Mouse (Mus musculus) urinary bladder, adult 2 months (tissue): ENCODE results near the gene Ttll9. TPM values are rescaled to one million over a fixed set of nuclear protein-coding genes. Genes with fewer than 3 reads are reported as not detected.

ENCODE experiments used
- DNase-seq: peaks from one replicate; pipeline ENCODE4 v3.0.0; 2022; ENCODE audit warnings: low spot score
- polyA plus RNA-seq: library from polyadenylated mRNA; depleted of rRNA; stranded (reverse); fragments of >200 nt; gene quantifications from 2 replicates; pipeline ENCODE4 v1.2.3, GENCODE M21; 2012; rRNA removed

The Ttll9 gene
- 0.04 and 0.12 TPM in 2 replicates for polyA plus RNA-seq

- DNase-seq: peak; percentile 31
These were observed at the start of gene Ttll9 for GRCm38 (mm10) chr2:152962091-152962793. Gene Ttll9, plus strand, starts transcription at chr2:152962485.

- no peak for DNase-seq
These were observed 48.8 kb upstream of the Ttll9 start for GRCm38 (mm10) chr2:152913471-152913870.

GRCm38 (mm10) chr2:152914310-152915120 is 47.8 kb upstream of the Ttll9 start:
- peak; percentile 70 for DNase-seq

GRCm38 (mm10) chr2:152915453-152915852 is 46.8 kb upstream of the Ttll9 start:
- DNase-seq: no peak

DNA sequence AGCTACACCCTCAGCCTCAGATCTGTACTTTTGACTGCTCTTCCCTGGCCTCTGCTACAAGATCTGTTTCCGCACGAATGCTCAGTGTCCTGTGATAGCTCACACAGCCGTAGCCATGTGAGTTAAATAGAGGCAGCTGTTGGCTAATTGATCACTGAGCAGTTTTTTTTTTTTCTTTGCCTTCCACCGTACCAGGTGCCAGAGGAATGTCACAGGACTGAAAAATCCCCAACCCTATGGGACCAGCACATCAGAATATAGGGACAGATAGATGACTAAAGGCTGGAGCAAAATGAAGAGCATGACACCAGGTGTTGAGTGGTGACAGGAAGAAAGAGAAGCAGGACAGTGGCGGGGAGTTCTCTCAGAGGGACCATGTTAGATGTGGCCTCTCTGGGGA is 46.2 kb upstream of the Ttll9 start:
- no peak for DNase-seq

- DNase-seq: no peak
These were observed 44.6 kb upstream of the Ttll9 start for GRCm38 (mm10) chr2:152917671-152918070.

- DNase-seq: no peak
These were observed 39.9 kb upstream of the Ttll9 start for GRCm38 (mm10) chr2:152922376-152922775.

DNA sequence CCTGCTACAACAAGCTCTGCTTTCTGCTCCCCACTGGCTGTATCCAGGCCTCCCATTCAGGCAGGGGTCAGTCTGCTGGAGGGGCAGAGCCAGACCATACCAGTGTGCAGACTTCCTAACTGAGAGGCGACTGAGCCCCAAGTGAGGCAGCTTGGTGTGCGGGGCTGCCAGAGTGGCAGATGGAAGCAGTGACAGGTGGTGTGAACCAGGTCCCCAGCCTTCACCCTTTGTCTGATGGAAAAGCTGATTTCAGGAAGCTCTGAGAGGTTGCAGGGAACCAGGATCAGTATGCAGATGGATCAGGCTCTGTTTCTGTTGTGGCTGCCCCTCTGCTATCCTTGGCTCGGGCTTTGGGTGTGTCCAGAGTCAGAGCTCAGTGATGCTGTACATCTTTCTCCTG is 38.7 kb upstream of the Ttll9 start:
- no peak for DNase-seq

DNA sequence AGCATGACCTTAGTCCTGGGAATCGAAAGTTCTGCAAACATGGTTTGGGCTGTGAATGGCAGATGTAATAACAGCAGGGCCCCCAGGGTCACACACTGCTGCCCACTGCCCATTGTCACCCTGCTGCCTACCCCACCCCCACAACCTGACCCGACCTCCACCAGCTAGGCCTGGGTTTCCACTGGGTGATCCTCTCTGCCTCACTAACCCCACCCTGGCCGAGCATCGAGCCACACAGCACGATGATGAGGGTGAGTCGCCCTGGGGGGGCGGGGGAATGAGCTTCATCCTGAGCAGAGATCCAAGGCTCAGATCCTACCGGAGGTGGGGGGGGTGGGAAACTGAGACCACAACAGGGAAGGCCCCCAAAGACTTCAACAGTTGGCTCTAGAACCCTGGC is 38.2 kb upstream of the Ttll9 start:
- DNase-seq: no peak

GRCm38 (mm10) chr2:152924543-152924942 is 37.7 kb upstream of the Ttll9 start:
- no peak for DNase-seq

DNA sequence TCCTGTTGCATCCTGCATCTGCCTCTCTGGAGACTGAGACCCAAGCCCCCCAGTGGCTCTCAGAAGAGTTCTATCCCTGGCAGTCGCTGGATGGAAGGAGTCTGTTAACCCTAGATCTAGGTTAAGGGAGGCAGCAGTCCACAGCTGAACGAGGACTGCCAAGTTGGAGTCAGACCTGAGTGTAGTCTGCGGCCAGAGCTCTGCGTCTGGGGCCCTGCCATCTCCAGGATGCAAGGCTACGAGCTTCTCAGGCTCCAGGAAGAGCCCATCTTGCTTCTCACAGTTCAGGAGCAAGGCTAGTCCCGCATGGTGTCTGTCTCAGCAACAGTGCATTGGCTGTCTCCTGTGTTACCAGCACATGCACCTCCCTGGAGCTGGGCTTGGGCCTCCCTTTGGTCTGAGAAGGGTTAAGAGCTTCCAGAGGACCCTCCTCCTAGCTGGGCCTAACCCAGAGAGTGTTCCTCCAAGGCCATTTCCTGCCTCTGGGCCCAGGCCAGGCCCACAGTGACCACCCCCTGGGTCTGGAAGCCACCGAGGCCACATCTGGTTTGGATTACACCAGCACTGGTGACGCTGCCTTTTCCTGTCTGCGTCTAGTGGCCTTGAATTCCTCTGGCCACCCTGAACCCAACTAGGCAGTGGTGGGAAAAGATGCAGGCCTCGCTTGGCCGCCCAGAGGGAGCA is 37.0 kb upstream of the Ttll9 start:
- DNase-seq: no peak

DNA sequence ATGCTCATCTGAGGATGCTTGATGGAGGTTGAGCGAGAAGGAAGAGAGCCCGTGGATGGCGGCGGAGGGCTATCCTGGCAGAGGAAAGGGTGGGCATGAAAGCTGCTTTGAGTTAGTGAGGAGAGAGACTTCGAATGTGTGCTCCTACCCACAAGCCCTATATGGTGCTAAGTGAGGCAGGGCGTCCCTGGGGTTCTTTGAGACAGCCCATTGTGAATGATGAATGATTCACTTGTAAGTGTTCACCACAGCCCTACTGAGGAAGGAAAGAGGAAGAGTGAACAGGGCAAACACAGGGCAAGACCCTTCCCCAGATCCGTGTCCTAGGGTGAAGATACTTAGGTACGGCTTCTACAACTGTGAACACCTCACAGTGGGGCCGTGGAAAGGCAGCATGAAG is 35.4 kb upstream of the Ttll9 start:
- DNase-seq: no peak

DNA sequence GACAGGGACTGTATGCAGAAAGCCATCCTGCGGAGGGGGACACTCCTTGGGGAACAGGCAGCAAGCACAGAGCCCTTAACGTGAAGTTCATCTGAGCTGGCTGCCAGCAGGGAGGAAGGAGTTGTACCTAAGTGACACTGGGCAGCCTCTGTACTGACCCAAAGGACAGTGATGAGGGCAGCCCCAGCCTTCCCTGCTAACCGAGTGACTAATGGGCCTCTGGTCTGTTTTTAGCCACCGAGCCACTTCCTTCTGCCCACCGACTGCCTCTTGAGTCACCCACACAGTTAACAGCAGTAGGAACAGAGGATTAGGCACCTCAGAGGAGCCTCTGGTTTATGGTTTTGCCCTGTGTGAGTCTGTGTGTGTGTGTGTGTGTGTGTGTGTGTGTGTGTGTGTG is 34.9 kb upstream of the Ttll9 start:
- DNase-seq: no peak

GRCm38 (mm10) chr2:152928219-152928987 is 33.9 kb upstream of the Ttll9 start:
- DNase-seq: no peak

DNA sequence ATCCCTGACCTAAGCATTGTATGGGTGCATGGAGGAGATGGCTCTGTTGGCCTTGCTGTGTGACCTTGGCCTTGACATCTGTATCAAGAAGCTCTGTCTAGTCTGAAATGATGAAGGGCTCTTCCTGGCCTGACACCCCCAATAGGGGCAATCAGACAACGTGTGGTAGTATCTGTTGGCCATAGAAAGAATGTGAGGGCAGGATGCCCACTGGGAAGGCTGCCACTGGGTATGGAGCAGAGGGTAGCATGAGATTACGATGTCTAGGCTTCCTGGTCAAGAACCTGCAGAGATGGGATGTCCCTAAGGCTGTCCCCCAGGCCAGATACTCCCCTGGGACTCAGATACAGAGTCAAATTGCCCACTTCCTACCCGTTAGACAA is 33.3 kb upstream of the Ttll9 start:
- DNase-seq: no peak

GRCm38 (mm10) chr2:152930276-152930675 is 32.0 kb upstream of the Ttll9 start:
- DNase-seq: no peak

DNA sequence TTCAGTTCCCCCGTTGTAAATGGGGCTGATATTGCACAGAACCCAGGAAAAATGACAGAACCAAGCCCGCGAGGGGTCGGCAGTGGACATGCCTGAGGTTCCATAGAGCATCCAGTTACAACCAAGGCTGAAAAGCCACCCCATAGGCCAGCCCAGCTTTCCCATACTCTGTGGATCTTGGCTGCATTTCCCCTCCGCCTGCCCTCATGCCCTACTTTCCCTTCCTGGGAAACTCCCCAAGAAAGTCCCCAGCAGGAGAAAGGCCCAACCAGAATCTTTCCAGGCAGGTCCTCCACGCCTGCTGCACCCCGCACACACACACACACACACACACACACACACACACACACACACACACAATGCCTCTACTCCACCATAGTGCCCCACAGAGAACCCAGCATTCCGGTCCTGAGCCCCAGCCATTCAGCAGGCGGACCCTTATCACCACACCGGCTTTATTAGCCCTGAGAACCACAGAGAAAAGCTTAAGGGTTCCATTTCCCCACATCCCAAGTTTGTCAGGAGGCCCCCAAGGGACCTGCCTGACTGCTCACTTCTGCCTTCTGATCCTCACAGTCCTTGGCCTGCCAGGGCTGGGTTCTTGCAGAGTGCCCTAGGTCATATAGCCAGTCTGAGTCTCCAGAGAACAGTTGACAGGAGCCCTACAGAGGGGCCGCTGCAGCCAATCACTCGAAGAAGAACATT is 30.7 kb upstream of the Ttll9 start:
- DNase-seq: no peak

DNA sequence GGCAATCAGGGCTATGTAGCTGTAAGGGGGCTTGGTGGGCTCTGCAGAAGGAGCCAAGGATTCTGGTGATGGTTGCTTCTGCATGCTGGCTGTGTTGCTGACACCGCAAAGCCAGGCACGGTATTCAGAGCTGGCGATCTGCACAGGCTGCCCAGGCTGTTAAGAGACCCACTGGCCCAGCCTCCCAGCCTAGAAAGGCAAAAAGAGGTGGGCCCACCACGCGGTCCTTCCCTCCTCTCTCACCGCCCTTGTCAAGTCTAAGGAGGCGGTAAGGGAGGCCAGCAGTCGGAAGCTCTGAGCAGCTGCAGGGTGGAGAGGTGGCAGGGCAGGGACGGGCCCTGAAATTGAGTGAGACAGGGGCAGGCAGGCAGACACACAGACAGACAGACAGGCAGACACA is 29.2 kb upstream of the Ttll9 start, which contains the start of gene Foxs1:
Gene Foxs1, minus strand, starts transcription at position 161 of the 400 bp plus-strand sequence.
- no peak for DNase-seq

GRCm38 (mm10) chr2:152933614-152934013 is 28.7 kb upstream of the Ttll9 start:
- DNase-seq: no peak

DNA sequence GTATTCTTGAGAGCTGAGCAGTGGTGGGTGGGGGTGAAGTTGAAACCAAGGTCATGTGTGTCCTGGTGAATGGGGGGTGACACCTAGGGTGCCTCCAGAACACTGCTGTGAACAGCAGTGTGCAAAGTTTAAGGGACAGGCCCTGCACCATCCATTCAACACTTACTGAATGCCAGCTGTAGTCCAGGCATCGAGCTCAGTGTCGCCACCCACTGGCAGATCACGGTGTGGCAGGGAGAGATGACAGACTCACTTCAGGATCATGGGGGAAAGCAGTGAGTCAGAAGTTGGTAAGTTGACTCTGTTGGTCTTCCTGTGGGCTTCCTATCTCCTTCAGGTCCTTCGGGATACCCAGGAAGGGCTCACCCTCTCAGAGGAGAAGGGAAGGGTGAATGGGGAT is 22.4 kb upstream of the Ttll9 start:
- no peak for DNase-seq

- DNase-seq: no peak
These were observed 21.2 kb upstream of the Ttll9 start for GRCm38 (mm10) chr2:152941106-152941505.
